Mouse (Mus musculus) stomach, postnatal 0 days (tissue): ENCODE measurements around the gene Nxnl1.

Experiments used
- CTCF ChIP-seq: IDR thresholded peaks from 2 replicates; pipeline ENCODE4 v1.5.1; 2016; ENCODE audit warnings: antibody characterized with exemption, low read depth, mild to moderate bottlenecking, moderate library complexity
- EP300 ChIP-seq: optimal IDR thresholded peaks from 2 replicates; pipeline ENCODE3; 2016; ENCODE audit warnings: antibody characterized with exemption

DNA sequence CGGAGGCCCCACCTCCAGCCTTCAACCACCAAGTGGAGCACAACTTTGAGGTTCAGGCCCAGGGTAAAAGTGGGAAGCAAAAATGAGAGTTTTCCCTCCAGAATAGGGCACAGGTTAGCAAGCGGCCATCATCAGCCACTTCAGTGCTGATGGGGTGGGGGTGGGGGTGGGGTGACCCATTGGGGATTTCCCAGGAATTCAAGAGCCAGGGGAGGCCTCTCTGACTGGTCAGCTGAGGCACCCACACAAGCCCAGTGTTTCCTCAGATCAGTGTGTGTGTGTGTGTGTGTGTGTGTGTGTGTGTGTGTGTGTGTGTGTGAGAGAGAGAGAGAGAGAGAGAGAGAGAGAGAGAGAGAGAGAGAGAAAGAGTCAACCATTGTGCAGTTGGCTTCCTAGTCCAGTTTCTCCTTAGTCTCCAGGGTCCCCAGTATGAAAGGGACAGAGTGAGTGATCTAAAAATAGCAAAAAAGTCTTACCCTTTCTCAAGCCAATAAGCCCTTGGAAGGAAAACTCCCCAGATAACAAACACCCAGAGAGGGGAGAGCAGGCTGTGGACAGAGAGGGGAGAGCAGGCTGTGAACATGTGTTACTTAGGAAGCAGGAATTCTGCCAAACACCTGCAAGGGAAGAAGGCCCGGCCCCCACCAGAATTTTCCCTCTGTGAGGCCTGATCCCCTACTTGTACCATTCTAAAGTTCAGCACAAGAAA is 39.1 kb downstream of the Nxnl1 start:
- TF ChIP-seq CTCF (no peak), EP300 (no peak)
